26 mouse cellular contexts compared by ENCODE assay signal in genomic region chr8:92014704-92015103, GRCm38 (mm10).
DNase-seq lines count a peak whose midpoint lies in the region; ATAC-seq and TF ChIP-seq lines count a peak whose summit lies in the region.
"Had no signal": no experiment of that assay in that cellular context is flagged by ENCODE, and none has a peak within 500 bp of the region (broad histone marks: within the 10 kb centered on the region; RNA-seq: fewer than 3 reads in every experiment).

No protein-coding gene starts in this region.

- H3K9me3 ChIP-seq in kidney, embryonic 16.5 days (ENCODE audit: low read length) = no peaks in the 10 kb centered on the region
- no peaks in the 10 kb centered on the region for H3K9me3 ChIP-seq in liver, embryonic 14.5 days (ENCODE audit: control insufficient read depth, low read length)
- H3K9me3 ChIP-seq: forebrain, embryonic 13.5 days; heart, embryonic 13.5 days; limb, embryonic 10.5 days; limb, embryonic 15.5 days; lung, embryonic 15.5 days had no signal

- no peak overlapping the region for H3K27ac ChIP-seq in kidney, embryonic 16.5 days (ENCODE audit: low read length)
- H3K27ac ChIP-seq in liver, embryonic 14.5 days = no peak overlapping the region
- H3K27ac ChIP-seq: forebrain, embryonic 13.5 days; heart, embryonic 13.5 days; hindbrain, postnatal 0 days; limb, embryonic 10.5 days; limb, embryonic 15.5 days; lung, embryonic 15.5 days had no signal

- TF ChIP-seq CTCF in liver, embryonic 14.5 days (IDR thresholded peaks at IDR 0.05; ENCODE audit: low read depth) = no peak

- 65% methylated on average over 4 of the region's 4 CpGs for WGBS in kidney, embryonic 16.5 days
- 11% methylated on average over 4 of the region's 4 CpGs for WGBS in liver, embryonic 14.5 days (ENCODE audit: insufficient replicate concordance)

- H3K4me1 ChIP-seq in kidney, embryonic 16.5 days (ENCODE audit: insufficient read depth, low read length) = peaks cover 4% of the 10 kb centered on the region; the same call in 1 of the 2 replicates
- peaks cover 11 to 15% of the 10 kb centered on the region in 2 experiments for H3K4me1 ChIP-seq in liver, embryonic 14.5 days (replicated peaks; ENCODE audit: control insufficient read depth in 2 of 2, insufficient read depth in 2 of 2, low read length in 1 of 2)
- H3K4me1 ChIP-seq: forebrain, embryonic 13.5 days; heart, embryonic 13.5 days; limb, embryonic 15.5 days; lung, embryonic 15.5 days had no signal

- peak; percentile 76 for TF ChIP-seq EP300 in liver, embryonic 14.5 days (IDR thresholded peaks at IDR 0.05; ENCODE audit: low read depth)

- H3K9ac ChIP-seq in kidney, embryonic 16.5 days (replicated peaks; ENCODE audit: low read length) = no peak overlapping the region
- H3K9ac ChIP-seq in liver, embryonic 14.5 days (replicated peaks) = no peak overlapping the region
- H3K9ac ChIP-seq: forebrain, embryonic 13.5 days; heart, embryonic 13.5 days; limb, embryonic 15.5 days; lung, embryonic 15.5 days had no signal

- 0 out of 2 replicates have a peak, but pooled peaks have one; percentile 39 for ATAC-seq in kidney, embryonic 16.5 days (ENCODE audit: low FRiP score, low TSS enrichment)
- peak; percentile 57; the same call in 1 of the 2 replicates for ATAC-seq in erythroid progenitor cell, adult 5-6 weeks (replicated peaks; ENCODE audit: low FRiP score, poor library complexity, severe bottlenecking)
- ATAC-seq in liver, embryonic 14.5 days (ENCODE audit: insufficient read depth) = peak; percentile 93
- ATAC-seq in megakaryocyte-erythroid progenitor cell, adult 5-6 weeks (replicated peaks; ENCODE audit: low FRiP score, low TSS enrichment, poor library complexity, severe bottlenecking) = peak; percentile 90
- ATAC-seq: forebrain, embryonic 13.5 days; hindbrain, postnatal 0 days; intestine, embryonic 16.5 days; Patski had no signal

- no peak overlapping the region for H3K4me3 ChIP-seq in kidney, embryonic 16.5 days (ENCODE audit: low read length)
- H3K4me3 ChIP-seq in liver, embryonic 14.5 days (ENCODE audit: insufficient read depth in 1 of 2, low read depth in 2 of 2, low read length in 2 of 2) = no peak overlapping the region
- H3K4me3 ChIP-seq: forebrain, embryonic 13.5 days; heart, embryonic 13.5 days; limb, embryonic 10.5 days; limb, embryonic 15.5 days; lung, embryonic 15.5 days had no signal

- no peak overlapping the region for H3K4me2 ChIP-seq in kidney, embryonic 16.5 days (replicated peaks; ENCODE audit: low read depth, low read length)
- no peak overlapping the region for H3K4me2 ChIP-seq in liver, embryonic 14.5 days (ENCODE audit: low read depth)
- H3K4me2 ChIP-seq: forebrain, embryonic 13.5 days; heart, embryonic 13.5 days; limb, embryonic 15.5 days; lung, embryonic 15.5 days had no signal

- H3K27me3 ChIP-seq in kidney, embryonic 16.5 days (ENCODE audit: insufficient read depth, low read length) = peaks cover 11% of the 10 kb centered on the region; the same call in 1 of the 2 replicates
- no peaks in the 10 kb centered on the region for H3K27me3 ChIP-seq in liver, embryonic 14.5 days (ENCODE audit: control insufficient read depth, insufficient read depth, low read length)
- H3K27me3 ChIP-seq: lung, embryonic 15.5 days; Patski had no signal

- DNase-seq in kidney, adult 8-10 months = no peak
- peak in 1 of 3 experiments; percentile 47 for DNase-seq in liver, embryonic 14.5 days (ENCODE audit: low read depth in 3 of 3, low spot score in 3 of 3)
- no peak for DNase-seq in T-cell, adult 2 months (ENCODE audit: low spot score)
- DNase-seq in urinary bladder, adult 18-20 months (ENCODE audit: low spot score in 2 of 2) = no peak
- DNase-seq: adrenal gland, postnatal 25 days; cerebellum, adult 11-12 months; cerebellum, adult 9-11 months; gastrocnemius, postnatal 10 days; heart, postnatal 10 days; kidney, adult 9 months; kidney, postnatal 36 days; layer of hippocampus, postnatal 36 days; midbrain, embryonic 14.5 days; thymus, adult 18-20 months; thymus, postnatal 4 days had no signal

- H3K36me3 ChIP-seq in kidney, embryonic 16.5 days (ENCODE audit: insufficient read depth, low read length) = no peaks in the 10 kb centered on the region
- H3K36me3 ChIP-seq in liver, embryonic 14.5 days (replicated peaks; ENCODE audit: control insufficient read depth, insufficient read depth, low read depth) = no peaks in the 10 kb centered on the region
- H3K36me3 ChIP-seq: heart, embryonic 13.5 days; limb, embryonic 10.5 days; limb, embryonic 15.5 days; lung, embryonic 15.5 days had no signal

Comparison
In these comparisons a context has a peak if more than half of its experiments do, and no peak if none do; other contexts are left out.
1. ATAC-seq: peak in every context shown above with its lines; median percentile 93 in liver, embryonic 14.5 days; 90 in megakaryocyte-erythroid progenitor cell, adult 5-6 weeks; 57 in erythroid progenitor cell, adult 5-6 weeks; 39 in kidney, embryonic 16.5 days.